Mouse (Mus musculus) stomach, postnatal 0 days (tissue): ENCODE results near the gene G430095P16Rik.

Experiments used
- CTCF ChIP-seq: IDR thresholded peaks from 2 replicates; pipeline ENCODE4 v1.5.1; 2016; ENCODE audit warnings: antibody characterized with exemption, low read depth, mild to moderate bottlenecking, moderate library complexity
- EP300 ChIP-seq: optimal IDR thresholded peaks from 2 replicates; pipeline ENCODE3; 2016; ENCODE audit warnings: antibody characterized with exemption

- TF ChIP-seq CTCF (no peak), EP300 (no peak)
These were observed 16.1 kb downstream of the G430095P16Rik start for GRCm38 (mm10) chr8:84738715-84739400.
